Mouse (Mus musculus): ENCODE results near the gene Fggy.

The Fggy gene

GRCm38 (mm10) chr4:95772663-95773062, 215.4 kb downstream of the Fggy start:
- DNase-seq (ENCODE audit: extremely low spot score, low spot score): no peak

- no peak for DNase-seq (ENCODE audit: extremely low spot score, low spot score)
Observed at GRCm38 (mm10) chr4:95775574-95775973, 218.3 kb downstream of the Fggy start.

DNA sequence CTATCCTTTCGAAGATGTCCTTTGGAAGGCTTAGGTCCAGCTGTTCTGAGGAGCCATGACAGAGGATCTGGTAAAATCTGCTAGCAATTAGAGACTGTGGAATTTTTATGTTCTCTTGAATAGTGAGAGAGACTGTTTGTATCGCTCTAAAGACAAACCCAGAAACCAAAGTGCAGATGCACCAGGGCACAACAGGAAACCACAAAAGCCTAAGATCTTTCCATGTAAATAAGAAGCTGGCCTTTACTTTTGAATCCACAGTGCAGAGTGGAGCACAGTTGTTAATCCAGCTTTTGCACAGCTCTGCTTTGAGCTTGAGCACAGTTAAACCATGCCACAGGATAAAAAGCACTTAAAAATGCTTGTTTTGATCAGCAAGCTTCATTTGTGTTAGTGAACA, 220.5 kb downstream of the Fggy start:
- no peak for DNase-seq (ENCODE audit: extremely low spot score, low spot score)

DNA sequence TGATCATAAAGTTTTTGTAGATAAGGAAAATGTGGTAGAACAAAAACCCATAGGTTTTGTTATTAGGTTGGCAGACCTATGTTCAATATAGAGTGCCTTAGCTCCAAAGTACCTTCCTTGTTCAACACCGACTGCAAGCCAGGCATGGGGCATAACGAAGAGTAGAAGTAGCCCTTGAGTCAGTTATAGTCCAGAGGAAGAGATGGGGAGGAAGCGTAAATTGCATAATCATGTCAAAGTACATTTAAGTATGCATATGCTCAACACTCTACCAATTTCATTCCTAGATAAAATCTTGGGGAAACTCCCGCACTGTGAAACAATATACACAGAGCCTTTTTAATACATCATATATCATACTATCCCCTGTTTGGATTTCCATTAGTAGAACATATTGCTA, 221.2 kb downstream of the Fggy start:
- no peak for DNase-seq (ENCODE audit: extremely low spot score, low spot score)

- DNase-seq (ENCODE audit: extremely low spot score, low spot score): no peak
Observed at GRCm38 (mm10) chr4:95784146-95784895, 227.0 kb downstream of the Fggy start.

GRCm38 (mm10) chr4:95787609-95788008, 230.3 kb downstream of the Fggy start:
- no peak for DNase-seq (ENCODE audit: extremely low spot score, low spot score)

- no peak for DNase-seq (ENCODE audit: extremely low spot score, low spot score)
Observed at GRCm38 (mm10) chr4:95788867-95789266, 231.6 kb downstream of the Fggy start.

GRCm38 (mm10) chr4:95791913-95792475, 234.7 kb downstream of the Fggy start:
- no peak for DNase-seq (ENCODE audit: extremely low spot score, low spot score)

- no peak for DNase-seq (ENCODE audit: extremely low spot score, low spot score)
Observed at GRCm38 (mm10) chr4:95793647-95794328, 236.5 kb downstream of the Fggy start.

DNA sequence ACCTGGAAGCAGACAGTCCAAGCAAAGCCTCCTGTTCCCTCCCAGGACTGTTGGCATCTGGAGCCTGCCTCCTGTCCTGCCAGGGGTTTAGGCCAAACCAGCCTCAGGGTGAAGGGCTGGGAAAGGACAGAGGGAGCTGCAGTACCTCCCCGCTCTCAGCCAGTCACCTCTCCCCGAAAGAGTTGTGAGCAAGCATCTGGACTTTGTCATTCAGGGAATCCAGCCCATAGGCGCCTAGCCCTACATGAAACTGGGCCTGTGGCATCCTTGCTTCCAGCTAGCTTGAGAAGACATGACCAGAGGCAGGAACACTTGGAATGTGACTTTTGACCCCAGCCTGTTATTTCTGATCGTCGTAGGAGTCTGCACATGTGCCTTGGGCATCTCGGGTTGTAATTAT, 237.3 kb downstream of the Fggy start:
- DNase-seq (ENCODE audit: extremely low spot score, low spot score): peak; percentile 34

- DNase-seq (ENCODE audit: extremely low spot score, low spot score): no peak
Observed at GRCm38 (mm10) chr4:95795283-95795682, 238.0 kb downstream of the Fggy start.

- peak; percentile 33 for DNase-seq (ENCODE audit: extremely low spot score, low spot score)
Observed at GRCm38 (mm10) chr4:95819650-95820049, 262.3 kb downstream of the Fggy start.

DNA sequence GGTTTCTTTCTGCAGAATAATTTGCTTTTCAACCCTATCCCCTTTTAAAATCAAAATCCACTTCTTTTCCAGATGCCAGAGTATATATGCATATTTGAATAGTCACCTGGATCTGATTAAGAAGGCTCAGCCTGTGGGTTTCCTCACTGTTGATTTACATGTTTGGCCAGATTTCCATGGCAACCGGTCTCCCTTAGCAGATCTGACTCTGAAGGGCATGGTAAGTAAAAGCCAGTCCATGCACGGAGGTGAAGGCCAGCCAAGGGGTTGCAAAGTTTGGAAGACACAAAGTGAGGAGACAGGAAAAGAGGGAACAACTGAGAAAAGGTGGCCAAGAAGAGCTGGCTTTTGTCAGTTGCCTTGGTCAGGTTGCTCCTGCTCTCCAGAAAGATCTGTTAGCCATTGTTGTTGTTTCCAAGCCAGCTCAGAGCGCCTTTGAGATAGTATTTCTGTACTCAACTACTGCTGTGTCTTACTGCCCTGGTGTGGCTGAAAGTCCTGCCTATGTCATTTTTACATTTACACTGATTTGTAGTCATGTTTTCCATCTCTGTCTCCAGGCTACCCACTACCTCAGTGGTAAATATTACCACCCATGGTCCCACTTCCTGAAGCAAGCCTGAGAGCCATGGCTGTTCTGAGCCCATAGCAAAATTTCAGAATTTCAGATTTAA, 264.7 kb downstream of the Fggy start:
- DNase-seq (ENCODE audit: extremely low spot score, low spot score): no peak

GRCm38 (mm10) chr4:95828164-95828563, 270.9 kb downstream of the Fggy start:
- DNase-seq (ENCODE audit: extremely low spot score, low spot score): no peak

DNA sequence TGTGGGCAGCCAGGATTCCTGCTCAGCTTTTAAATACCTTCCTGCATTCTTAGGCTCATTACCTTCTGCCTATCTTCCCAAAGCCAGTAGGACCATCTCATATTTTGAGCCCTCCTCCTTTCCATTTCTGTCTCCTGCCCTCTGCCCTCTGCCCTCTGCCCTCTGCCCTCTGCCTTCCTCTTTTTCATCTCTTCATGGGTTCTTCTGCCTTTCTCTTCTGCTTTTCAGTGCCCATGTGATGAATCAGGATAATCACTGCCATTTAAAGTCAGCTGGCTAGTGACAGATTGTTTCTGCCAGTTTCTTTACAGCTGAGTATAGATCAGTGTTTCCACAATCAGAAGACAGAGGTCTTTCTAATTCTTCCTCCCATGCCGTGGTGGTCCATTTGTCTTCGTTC, 273.0 kb downstream of the Fggy start:
- DNase-seq (ENCODE audit: extremely low spot score, low spot score): no peak

GRCm38 (mm10) chr4:95839860-95840259, 282.6 kb downstream of the Fggy start:
- no peak for DNase-seq (ENCODE audit: extremely low spot score, low spot score)

DNA sequence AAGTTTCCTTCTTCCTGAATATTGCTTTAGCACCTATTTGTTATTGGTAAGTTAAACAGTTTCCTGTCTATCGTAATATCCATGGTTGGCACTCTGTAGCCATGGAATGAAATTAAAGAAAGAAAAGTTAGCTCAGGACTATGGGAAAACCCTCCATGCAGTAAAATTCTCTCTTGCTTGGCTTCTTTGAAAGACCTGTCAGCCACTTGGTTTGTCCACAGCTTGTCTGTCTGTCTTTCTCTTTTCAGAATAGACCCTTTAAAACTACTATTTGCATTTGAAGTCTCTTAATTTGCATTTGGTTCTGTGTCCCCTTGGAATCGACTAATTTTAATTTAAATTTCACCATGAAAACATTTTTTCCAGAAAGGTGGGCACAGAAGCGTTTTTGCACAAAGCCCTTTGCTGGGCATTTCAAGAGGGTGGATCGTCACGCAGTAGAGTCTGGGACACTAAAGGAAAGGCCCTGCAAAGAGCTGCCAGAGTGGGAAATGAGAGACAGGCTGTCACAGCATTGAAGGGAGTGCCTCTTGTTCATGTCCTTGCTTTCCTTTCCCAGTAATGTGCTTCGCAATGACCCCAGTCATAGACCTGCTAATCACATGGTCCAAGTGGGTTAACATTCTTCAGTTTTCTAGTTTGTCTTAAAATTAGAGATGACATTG, 283.2 kb downstream of the Fggy start:
- no peak for DNase-seq (ENCODE audit: extremely low spot score, low spot score)

DNA sequence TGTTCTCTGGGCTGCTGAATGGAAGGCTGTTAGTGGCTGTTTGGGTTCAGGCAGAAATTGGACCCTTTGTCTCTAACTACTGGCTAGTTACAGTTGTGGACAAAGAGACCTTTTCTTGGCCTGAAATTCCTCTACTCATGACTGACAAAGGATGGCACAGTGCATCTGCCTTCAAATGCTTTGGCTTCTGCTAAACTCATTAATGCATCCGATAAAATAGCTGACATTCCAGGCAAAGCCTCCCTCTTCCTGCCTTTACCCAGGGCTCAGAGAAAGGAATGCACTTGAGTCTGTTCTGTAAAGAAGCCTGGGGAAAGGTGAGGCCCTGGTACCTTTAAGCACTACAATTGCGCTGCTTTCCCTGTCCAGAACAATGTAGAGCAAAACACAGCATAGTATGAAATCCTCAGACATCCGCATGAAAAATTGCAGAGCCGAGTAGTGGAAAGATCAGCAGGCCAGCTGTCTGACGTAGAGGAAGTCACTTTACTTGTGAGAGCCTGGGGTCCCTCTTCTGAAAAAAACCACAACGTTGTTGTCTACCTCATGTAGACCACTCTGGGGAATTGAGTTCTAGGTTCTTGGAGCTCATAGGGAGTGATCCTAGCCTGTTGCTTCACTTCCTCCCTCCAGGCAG, 288.8 kb downstream of the Fggy start:
- DNase-seq (ENCODE audit: extremely low spot score, low spot score): peak; percentile 37

DNA sequence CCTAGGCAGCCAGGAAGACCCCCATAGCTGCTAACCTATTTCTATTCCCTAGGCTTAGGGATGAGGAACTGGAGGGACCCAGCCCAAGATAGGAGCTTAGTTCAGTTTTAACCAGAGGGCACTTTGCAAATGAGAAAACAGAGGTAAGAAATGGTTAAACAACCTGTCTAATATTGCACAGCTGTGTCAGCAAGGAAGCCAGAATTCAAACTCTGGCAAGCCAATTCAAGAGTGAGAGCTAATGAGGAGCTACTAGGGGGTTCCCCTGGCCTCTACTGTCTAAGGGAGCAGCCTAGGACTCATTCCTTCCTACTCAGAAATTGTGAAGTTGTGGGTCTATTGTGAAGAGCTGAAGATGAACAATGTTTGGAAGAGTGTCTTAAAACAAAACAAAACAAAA, 289.9 kb downstream of the Fggy start:
- DNase-seq (ENCODE audit: extremely low spot score, low spot score): no peak

DNA sequence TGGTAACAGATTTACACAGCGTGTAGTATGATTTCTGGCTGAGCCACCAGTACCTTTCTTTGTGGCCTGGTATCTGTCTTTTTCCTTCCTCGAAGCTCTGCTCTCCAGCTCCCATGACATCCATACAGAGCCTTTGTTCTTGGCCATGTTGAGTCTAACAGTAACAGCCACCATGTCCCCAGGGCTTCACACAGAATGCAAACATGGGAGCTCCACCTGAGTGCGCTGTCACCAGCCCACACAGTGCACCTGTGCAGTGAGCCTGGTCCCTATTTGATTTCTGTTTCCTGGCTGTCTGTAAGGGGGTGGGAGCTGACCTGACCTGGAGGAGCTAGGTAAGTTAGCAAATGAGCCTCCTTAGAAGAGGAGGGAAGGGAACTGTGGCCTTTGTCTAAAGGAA, 290.4 kb downstream of the Fggy start:
- no peak for DNase-seq (ENCODE audit: extremely low spot score, low spot score)

DNA sequence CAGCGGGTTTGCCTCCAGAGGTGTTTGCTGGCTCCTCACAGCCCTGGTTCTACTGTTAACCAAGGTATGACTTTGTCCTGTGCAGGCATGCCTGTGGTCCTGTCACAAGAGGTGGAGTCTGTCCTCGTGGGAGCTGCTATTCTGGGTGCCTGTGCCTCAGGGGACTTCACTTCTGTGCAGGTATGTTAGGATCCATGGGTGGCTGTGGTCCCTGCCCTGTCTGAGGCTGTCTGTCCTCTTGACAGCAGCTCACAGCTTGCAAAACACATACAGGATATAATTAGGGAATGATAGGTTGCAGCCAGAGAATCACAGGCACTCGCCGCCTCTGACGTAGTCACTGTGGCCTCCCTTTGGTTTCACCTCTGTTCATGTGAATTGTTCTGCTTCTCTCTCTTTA, 292.2 kb downstream of the Fggy start:
- no peak for DNase-seq (ENCODE audit: extremely low spot score, low spot score)

All from neural tube, embryonic 10.5 days (tissue).